Mouse (Mus musculus): ENCODE measurements around the gene Gm49661. TPM values are rescaled to one million over a fixed set of nuclear protein-coding genes. Genes with fewer than 3 reads are reported as not detected.

The Gm49661 gene
- total and polyA plus RNA-seq, 2 experiments from 2014 or later, result not detected

DNA sequence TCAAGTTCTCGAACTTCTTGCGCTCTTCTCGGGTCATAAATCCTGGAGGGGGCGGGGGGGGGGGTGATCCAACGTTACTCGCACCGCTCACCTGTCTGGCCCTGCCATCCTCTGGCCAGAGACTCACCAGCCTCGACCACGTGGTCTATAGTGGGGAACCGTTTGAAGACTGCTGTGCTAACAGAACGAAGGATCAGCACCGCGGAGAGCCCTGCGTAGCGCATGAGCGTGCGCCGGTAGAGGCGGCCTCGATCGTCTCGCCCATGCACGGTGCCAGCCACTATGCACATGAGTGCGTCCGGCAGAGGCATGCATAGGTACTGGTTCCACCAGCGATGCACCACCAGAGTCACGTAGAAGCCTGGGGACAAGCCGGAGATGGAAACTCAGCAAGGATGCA, 42.0 kb upstream of the Gm49661 start:
- Histone ChIP-seq H3K4me3 (ENCODE audit: low read depth, low read length) (no peak overlapping the region), H3K36me3 (ENCODE audit: insufficient read depth, low read length) (no peaks in the 10 kb centered on the region), H3K27ac (ENCODE audit: low read depth, low read length) (no peak overlapping the region), H3K4me2 (ENCODE audit: low read depth, low read length, poor library complexity, severe bottlenecking) (no peak overlapping the region), H3K9me3 (ENCODE audit: low read length) (no peaks in the 10 kb centered on the region), H3K27me3 (ENCODE audit: insufficient read depth, low read length) (peaks cover 21% of the 10 kb centered on the region), H3K9ac (replicated peaks; ENCODE audit: low read length, poor library complexity, severe bottlenecking) (no peak overlapping the region), H3K4me1 (ENCODE audit: insufficient read depth, low read length) (0 out of 2 replicates have a peak, but pooled peaks cover 4% of the 10 kb centered on the region)
- TF ChIP-seq CTCF (IDR thresholded peaks at IDR 0.05), result no peak
- 0 out of 2 replicates have a peak, but pooled peaks have one; percentile 42 for ATAC-seq (ENCODE audit: low FRiP score)
- 18% methylated on average over 27 of the region's 28 CpGs for WGBS
- no peak for DNase-seq (ENCODE audit: low spot score)

- 19% methylated on average over 24 of the region's 25 CpGs for whole genome bisulfite sequencing
- peak; percentile 25; the same call in 1 of the 2 replicates for TF ChIP-seq CTCF (IDR thresholded peaks at IDR 0.05)
Measured at GRCm38 (mm10) chr8:85007686-85008085, 38.5 kb upstream of the Gm49661 start.

DNA sequence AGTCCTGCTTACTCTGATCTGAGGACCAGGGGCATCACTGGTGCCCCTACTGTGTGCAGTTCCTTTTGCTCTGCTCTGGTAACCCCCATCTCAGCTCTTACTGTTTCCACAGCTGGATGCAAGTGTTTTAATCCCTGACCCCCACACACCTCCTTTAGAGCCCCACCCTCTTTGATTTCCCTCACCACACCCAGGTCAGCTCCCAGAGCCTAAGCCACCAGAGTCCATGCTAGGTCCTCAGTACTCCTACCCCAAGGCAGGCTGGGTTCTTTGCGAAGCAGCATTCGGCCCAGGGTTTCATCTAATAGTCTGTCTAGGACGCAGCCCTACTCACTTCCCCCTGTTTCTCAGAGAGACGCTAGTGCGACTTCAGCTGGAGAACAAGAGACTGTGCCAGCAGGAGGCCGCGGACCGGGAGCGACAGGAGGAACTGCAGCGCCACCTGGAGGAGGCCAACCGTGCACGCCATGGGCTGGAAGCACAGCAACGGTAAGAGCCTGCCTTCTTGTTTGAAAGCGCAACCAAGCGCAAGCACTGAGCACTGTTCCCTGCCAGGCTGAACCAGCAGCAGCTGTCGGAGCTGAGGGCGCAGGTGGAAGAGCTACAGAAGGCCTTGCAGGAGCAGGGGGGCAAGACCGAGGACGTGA, 28.5 kb upstream of the Gm49661 start:
- Histone ChIP-seq H3K27ac (ENCODE audit: low read depth, low read length) (no peak overlapping the region), H3K36me3 (ENCODE audit: insufficient read depth, low read length) (peaks cover 23% of the 10 kb centered on the region; the same call in 1 of the 2 replicates), H3K9ac (replicated peaks; ENCODE audit: low read length, poor library complexity, severe bottlenecking) (0 out of 2 replicates have a peak overlapping the region, but pooled peaks have one; percentile 8), H3K4me3 (ENCODE audit: low read depth, low read length) (no peak overlapping the region), H3K4me1 (ENCODE audit: insufficient read depth, low read length) (no peaks in the 10 kb centered on the region), H3K4me2 (ENCODE audit: low read depth, low read length, poor library complexity, severe bottlenecking) (peak overlapping the region; percentile 10; the same call in 1 of the 2 replicates), H3K27me3 (ENCODE audit: insufficient read depth, low read length) (no peaks in the 10 kb centered on the region), H3K9me3 (ENCODE audit: low read length) (no peaks in the 10 kb centered on the region)
- peak; percentile 90 for DNase-seq (ENCODE audit: low spot score)
- 5% methylated on average over 19 of the region's 19 CpGs for WGBS
- peak; percentile 48 for ATAC-seq (ENCODE audit: low FRiP score)
- TF ChIP-seq CTCF (IDR thresholded peaks at IDR 0.05), result peak; percentile 88

More at GRCm38 (mm10) chr8:85007686-85008085, 38.5 kb upstream of the Gm49661 start:
- no peak for DNase-seq (ENCODE audit: low spot score)
- Histone ChIP-seq H3K9me3 (ENCODE audit: low read length) (no peaks in the 10 kb centered on the region), H3K27ac (ENCODE audit: low read depth, low read length) (no peak overlapping the region), H3K4me2 (ENCODE audit: low read depth, low read length, poor library complexity, severe bottlenecking) (no peak overlapping the region), H3K36me3 (ENCODE audit: insufficient read depth, low read length) (0 out of 2 replicates have a peak, but pooled peaks cover 5% of the 10 kb centered on the region), H3K27me3 (ENCODE audit: insufficient read depth, low read length) (peaks cover 21% of the 10 kb centered on the region), H3K9ac (replicated peaks; ENCODE audit: low read length, poor library complexity, severe bottlenecking) (no peak overlapping the region), H3K4me1 (ENCODE audit: insufficient read depth, low read length) (no peaks in the 10 kb centered on the region), H3K4me3 (ENCODE audit: low read depth, low read length) (no peak overlapping the region)
- no peak for ATAC-seq (ENCODE audit: low FRiP score)

DNA sequence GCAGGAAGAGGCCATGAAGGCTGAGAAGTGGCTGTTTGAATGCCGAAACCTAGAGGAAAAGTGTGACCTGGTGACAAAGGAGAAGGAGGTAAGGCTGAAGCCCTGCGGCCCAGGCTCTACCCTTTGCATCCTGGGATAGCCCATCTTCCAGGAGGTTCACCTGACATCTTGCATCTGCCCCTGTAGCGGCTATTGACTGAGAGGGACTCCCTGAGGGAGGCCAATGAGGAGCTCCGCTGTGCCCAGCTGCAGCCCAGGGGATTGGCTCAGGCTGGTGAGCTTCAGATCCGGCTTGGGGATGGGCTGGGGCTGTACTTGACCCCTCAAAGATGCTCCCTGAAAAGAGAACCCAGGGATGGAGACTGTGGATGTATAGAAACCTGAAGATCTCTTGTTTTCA, 27.7 kb upstream of the Gm49661 start:
- TF ChIP-seq CTCF (IDR thresholded peaks at IDR 0.05), result no peak
- Histone ChIP-seq H3K4me1 (ENCODE audit: insufficient read depth, low read length) (no peaks in the 10 kb centered on the region), H3K27me3 (ENCODE audit: insufficient read depth, low read length) (no peaks in the 10 kb centered on the region), H3K9me3 (ENCODE audit: low read length) (no peaks in the 10 kb centered on the region), H3K4me3 (ENCODE audit: low read depth, low read length) (no peak overlapping the region), H3K27ac (ENCODE audit: low read depth, low read length) (no peak overlapping the region), H3K36me3 (ENCODE audit: insufficient read depth, low read length) (peaks cover 18% of the 10 kb centered on the region; the same call in 1 of the 2 replicates), H3K9ac (replicated peaks; ENCODE audit: low read length, poor library complexity, severe bottlenecking) (no peak overlapping the region), H3K4me2 (ENCODE audit: low read depth, low read length, poor library complexity, severe bottlenecking) (no peak overlapping the region)
- 82% methylated on average over 5 of the region's 5 CpGs for WGBS
- no peak for DNase-seq (ENCODE audit: low spot score)
- ATAC-seq (ENCODE audit: low FRiP score), result no peak

GRCm38 (mm10) chr8:84995680-84996079, 26.4 kb upstream of the Gm49661 start:
- no peak for TF ChIP-seq CTCF (IDR thresholded peaks at IDR 0.05)
- H3K4me1 ChIP-seq (ENCODE audit: insufficient read depth, low read length), result peaks cover 5% of the 10 kb centered on the region; the same call in 1 of the 2 replicates
- DNase-seq (ENCODE audit: low spot score) (peak; percentile 40), ATAC-seq (ENCODE audit: low FRiP score) (no peak)
- no peaks in the 10 kb centered on the region for H3K9me3 ChIP-seq (ENCODE audit: low read length)
- no peaks in the 10 kb centered on the region for H3K27me3 ChIP-seq (ENCODE audit: insufficient read depth, low read length)
- H3K4me3 ChIP-seq (ENCODE audit: low read depth, low read length), result no peak overlapping the region
- H3K4me2 ChIP-seq (ENCODE audit: low read depth, low read length, poor library complexity, severe bottlenecking), result no peak overlapping the region
- no peak overlapping the region for H3K27ac ChIP-seq (ENCODE audit: low read depth, low read length)
- peaks cover 14% of the 10 kb centered on the region; the same call in 1 of the 2 replicates for H3K36me3 ChIP-seq (ENCODE audit: insufficient read depth, low read length)
- H3K9ac ChIP-seq (replicated peaks; ENCODE audit: low read length, poor library complexity, severe bottlenecking), result no peak overlapping the region
- 24% methylated on average over 25 of the region's 25 CpGs for WGBS

- TF ChIP-seq CTCF (IDR thresholded peaks at IDR 0.05), result no peak
- Histone ChIP-seq H3K4me3 (ENCODE audit: low read depth, low read length) (no peak overlapping the region), H3K4me2 (ENCODE audit: low read depth, low read length, poor library complexity, severe bottlenecking) (no peak overlapping the region), H3K27ac (ENCODE audit: low read depth, low read length) (no peak overlapping the region), H3K36me3 (ENCODE audit: insufficient read depth, low read length) (peaks cover 14% of the 10 kb centered on the region; the same call in 1 of the 2 replicates), H3K9me3 (ENCODE audit: low read length) (no peaks in the 10 kb centered on the region), H3K4me1 (ENCODE audit: insufficient read depth, low read length) (peaks cover 5% of the 10 kb centered on the region; the same call in 1 of the 2 replicates), H3K27me3 (ENCODE audit: insufficient read depth, low read length) (no peaks in the 10 kb centered on the region), H3K9ac (replicated peaks; ENCODE audit: low read length, poor library complexity, severe bottlenecking) (no peak overlapping the region)
- DNase-seq (ENCODE audit: low spot score) (no peak), ATAC-seq (ENCODE audit: low FRiP score) (no peak)
- 96% methylated on average over 9 of the region's 9 CpGs for WGBS
Measured at GRCm38 (mm10) chr8:84994375-84994774, 25.1 kb upstream of the Gm49661 start.
